Mouse (Mus musculus) embryonic facial prominence, embryonic 14.5 days (tissue): ENCODE results near the gene Pdf. TPM values are rescaled to one million over a fixed set of nuclear protein-coding genes. Genes with fewer than 3 reads are reported as not detected.
A peak's percentile ranks its signal among the peaks of the same experiment; 100 is the strongest.
"Not testable (repeated sequence)": the region's sequence is repeated elsewhere in the genome, so short reads cannot be mapped to it uniquely, and the experiment has no call there.

Source experiments
- ATAC-seq: fragments of 200-750 bp; cut with Nextera tagmentation; 2 replicates; pipeline ENCODE4 v1.8.0; 2017; ENCODE audit warnings: low read depth, moderate number of reproducible peaks, moderate TSS enrichment
- DNase-seq: peaks from one replicate; pipeline ENCODE4 v3.0.0-alpha.2; 2015; ENCODE audit warnings: low spot score
- H3K27ac ChIP-seq: fragments of 300-500 bp; sonication (generic); replicated peaks from 2 replicates; pipeline ENCODE4 v1.5.1; 2014; ENCODE audit warnings: low read depth, mild to moderate bottlenecking, low read length, moderate library complexity
- H3K27me3 ChIP-seq: fragments of 300-500 bp; sonication (generic); replicated peaks from 2 replicates; pipeline ENCODE4 v1.6.1; 2014; ENCODE audit warnings: low read length; ENCODE audit not compliant: control insufficient read depth, insufficient read depth
- H3K36me3 ChIP-seq: fragments of 300-500 bp; sonication (generic); 2 replicates; pipeline ENCODE4 v1.6.1; 2014; ENCODE audit warnings: low read length, mixed read lengths; ENCODE audit not compliant: control insufficient read depth, insufficient read depth
- H3K4me1 ChIP-seq: fragments of 300-500 bp; sonication (generic); 2 replicates; pipeline ENCODE4 v1.6.1; 2014; ENCODE audit warnings: antibody characterized with exemption, low read length; ENCODE audit not compliant: control insufficient read depth, insufficient read depth
- H3K4me2 ChIP-seq: fragments of 300-500 bp; sonication (generic); 2 replicates; pipeline ENCODE4 v1.6.1; 2014; ENCODE audit warnings: low read depth, mild to moderate bottlenecking, low read length, moderate library complexity, mixed read lengths
- H3K4me3 ChIP-seq: fragments of 300-500 bp; sonication (generic); 2 replicates; pipeline ENCODE4 v1.5.1; 2014; ENCODE audit warnings: low read depth, mild to moderate bottlenecking, low read length
- H3K9ac ChIP-seq: fragments of 300-500 bp; sonication (generic); 2 replicates; pipeline ENCODE4 v1.6.1; 2014; ENCODE audit warnings: low read depth, mild to moderate bottlenecking, low read length, moderate library complexity, mixed read lengths
- H3K9me3 ChIP-seq: fragments of 300-500 bp; sonication (generic); 2 replicates; pipeline ENCODE4 v1.6.1; 2016; ENCODE audit warnings: low read length; ENCODE audit not compliant: control insufficient read depth
- WGBS: fragments of 180-500 bp; shearing (Covaris S2); extraction: QIAGEN DNeasy Blood & Tissue Kit; methylation state at CpG from one replicate; pipeline ENCODE4 v1.1.7; 2014; 5-methylcytosine and 5-hydroxymethylcytosine counted together
- microRNA-seq: library from miRNA; unstranded; fragments of <30 nt; microRNA quantifications from one replicate; pipeline ENCODE4, GENCODE M21; 2016; ENCODE audit warnings: borderline number of aligned reads
- polyA plus RNA-seq: library from polyadenylated mRNA; unstranded; fragments of >200 nt; fragmentation: Nextera tagmentation; extraction: Ambion mirVana; gene quantifications from 2 replicates; pipeline ENCODE4 v1.2.1, GENCODE M21; 2014

The Pdf gene
- polyA plus RNA-seq, 1 experiment from 2014 or later: 30.5 TPM

DNA sequence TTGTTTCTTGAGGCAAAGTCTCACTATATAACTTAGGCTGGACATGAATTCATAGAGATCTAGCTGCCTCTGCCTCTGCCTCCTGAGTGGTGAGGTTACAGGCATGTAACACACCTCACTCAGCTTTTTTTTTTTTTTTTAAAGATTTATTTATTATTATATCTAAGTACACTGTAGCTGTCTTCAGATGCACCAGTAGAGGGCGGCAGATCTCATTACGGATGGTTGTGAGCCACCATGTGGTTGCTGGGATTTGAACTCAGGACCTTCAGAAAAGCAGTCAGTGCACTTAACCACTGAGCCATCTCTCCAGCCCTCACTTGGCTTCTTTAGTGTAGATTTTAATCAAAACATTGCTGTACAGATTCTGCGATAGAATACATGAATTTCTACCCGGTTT lies 52.1 kb downstream of the Pdf start:
- peaks cover 37% of the 10 kb centered on the region for H3K36me3 ChIP-seq
- not testable (repeated sequence) for H3K4me2 ChIP-seq, H3K4me3 ChIP-seq, H3K27ac ChIP-seq, DNase-seq, H3K4me1 ChIP-seq, ATAC-seq, H3K27me3 ChIP-seq, H3K9ac ChIP-seq, H3K9me3 ChIP-seq
- 82% methylated on average over 4 of the region's 4 CpGs for WGBS

Small RNA genes lying within 50 kb of the gene (microRNA-seq; reads per million reads assigned to microRNA genes)
- 1.7 reads per million, percentile 2 among the genes with 10 or more reads in this experiment for gene Mir7075

Other genes with a start within 250 kb of the Pdf start
- gene Has3, start 178.4 kb downstream of the Pdf start, polyA plus RNA-seq: 0.70 and 0.77 TPM in 2 replicates
- 60.4 and 65.0 TPM in 2 replicates for gene Utp4, start 155.0 kb downstream of the Pdf start, polyA plus RNA-seq
- 16.3 and 18.5 TPM in 2 replicates for gene Sntb2, start 112.9 kb downstream of the Pdf start, polyA plus RNA-seq
- 71.3 and 78.2 TPM in 2 replicates for gene Vps4a, start 17.4 kb downstream of the Pdf start, polyA plus RNA-seq
- 32.8 and 39.0 TPM in 2 replicates for gene Cog8, start 8.1 kb upstream of the Pdf start, polyA plus RNA-seq
- gene Nip7, start 8.3 kb upstream of the Pdf start, polyA plus RNA-seq: 97.3 and 98.4 TPM in 2 replicates
- not detected in 2 replicates for gene Tmed6, start 17.0 kb upstream of the Pdf start, polyA plus RNA-seq
- gene Terf2, start 47.9 kb upstream of the Pdf start, polyA plus RNA-seq: 14.8 and 15.1 TPM in 2 replicates
- gene Cyb5b, start 102.0 kb upstream of the Pdf start, polyA plus RNA-seq: 78.5 and 86.5 TPM in 2 replicates
- 13.7 and 13.8 TPM in 2 replicates for gene Nfat5, start 244.9 kb upstream of the Pdf start, polyA plus RNA-seq